ENCODE assay signal across 8 mouse cellular contexts in the genomic region with DNA sequence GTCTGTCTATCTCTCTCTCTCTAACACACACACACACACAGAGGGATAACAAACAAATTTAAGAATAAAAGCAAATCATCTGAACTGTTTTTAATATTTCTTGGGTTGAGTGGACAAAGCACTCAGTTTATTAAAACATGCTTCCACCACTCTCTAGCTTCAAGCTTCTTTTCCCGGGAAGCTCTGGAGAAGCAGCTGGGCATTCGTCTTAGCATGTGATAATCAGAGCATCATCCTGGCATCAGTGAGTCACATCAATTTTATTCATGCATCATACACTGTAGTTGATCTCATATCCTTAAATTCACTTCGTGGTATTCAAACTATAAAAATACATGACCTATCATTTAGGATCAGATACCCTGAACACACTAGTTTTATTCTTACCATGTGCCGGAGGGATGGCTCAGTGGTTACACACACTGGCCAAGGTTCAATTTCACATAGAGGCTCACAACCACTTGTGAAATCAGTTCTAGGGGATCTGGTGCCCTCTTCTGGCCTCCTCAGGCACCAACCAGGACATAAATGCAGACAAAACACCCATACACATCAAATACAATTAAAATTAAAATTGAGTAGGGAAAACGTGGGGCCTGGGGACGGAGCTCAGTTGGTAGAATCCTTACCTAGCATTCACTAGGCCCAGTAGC.
DNase-seq lines count a peak whose midpoint lies in the region; ATAC-seq and TF ChIP-seq lines count a peak whose summit lies in the region.

No protein-coding gene starts in this region.

- DNase-seq in gastrocnemius, adult 2 months, result peak; percentile 62
- DNase-seq in gastrocnemius, postnatal 14 days, result no peak
- DNase-seq in 3T3-L1 (ENCODE audit: low read depth, low spot score), result peak; percentile 57
- DNase-seq in R1 (ENCODE audit: low read depth, low spot score), result peak; percentile 44
- DNase-seq in lung, postnatal 0 days (ENCODE audit: low spot score), result peak; percentile 67
- no peak for DNase-seq in urinary bladder, postnatal 4 days (ENCODE audit: low spot score in 2 of 2)
- no peak for DNase-seq in left cerebral cortex, postnatal 14 days (ENCODE audit: low spot score in 2 of 2)

- WGBS in lung, postnatal 0 days, result 73% methylated on average over 6 of the region's 6 CpGs
- 76% methylated on average over 6 of the region's 6 CpGs for WGBS in hindbrain, embryonic 13.5 days

- H3K4me3 ChIP-seq in gastrocnemius, adult 2 months, result no peak overlapping the region
- no peak overlapping the region for H3K4me3 ChIP-seq in lung, postnatal 0 days (ENCODE audit: low read depth, low read length)
- H3K4me3 ChIP-seq in hindbrain, embryonic 13.5 days, result no peak overlapping the region

- H3K4me2 ChIP-seq in lung, postnatal 0 days (replicated peaks; ENCODE audit: low read depth, low read length), result no peak overlapping the region
- no peak overlapping the region for H3K4me2 ChIP-seq in hindbrain, embryonic 13.5 days

- no peak for TF ChIP-seq EP300 in lung, postnatal 0 days (IDR thresholded peaks at IDR 0.05)

- no peaks in the 10 kb centered on the region for H3K36me3 ChIP-seq in lung, postnatal 0 days (ENCODE audit: insufficient read depth, low read length)
- H3K36me3 ChIP-seq in hindbrain, embryonic 13.5 days, result peaks cover 4% of the 10 kb centered on the region; the same call in 1 of the 2 replicates

- peak; percentile 74 for TF ChIP-seq CTCF in gastrocnemius, adult 2 months (IDR thresholded peaks at IDR 0.05)
- TF ChIP-seq CTCF in lung, postnatal 0 days (IDR thresholded peaks at IDR 0.05), result peak; percentile 79

- no peak overlapping the region for H3K9ac ChIP-seq in lung, postnatal 0 days (replicated peaks; ENCODE audit: low read depth)
- no peak overlapping the region for H3K9ac ChIP-seq in hindbrain, embryonic 13.5 days

- H3K27me3 ChIP-seq in lung, postnatal 0 days (replicated peaks; ENCODE audit: insufficient read depth, low read length), result no peaks in the 10 kb centered on the region
- no peaks in the 10 kb centered on the region for H3K27me3 ChIP-seq in hindbrain, embryonic 13.5 days

- no peak for ATAC-seq in lung, postnatal 0 days
- ATAC-seq in hindbrain, embryonic 13.5 days (ENCODE audit: low FRiP score), result no peak

- no peaks in the 10 kb centered on the region for H3K9me3 ChIP-seq in lung, postnatal 0 days (ENCODE audit: low read length)
- H3K9me3 ChIP-seq in hindbrain, embryonic 13.5 days, result no peaks in the 10 kb centered on the region

- peak overlapping the region; percentile 71 for H3K27ac ChIP-seq in gastrocnemius, adult 2 months
- no peak overlapping the region for H3K27ac ChIP-seq in lung, postnatal 0 days (ENCODE audit: low read length)
- H3K27ac ChIP-seq in hindbrain, embryonic 13.5 days, result no peak overlapping the region

- no peaks in the 10 kb centered on the region for H3K4me1 ChIP-seq in lung, postnatal 0 days (ENCODE audit: insufficient read depth, low read depth, low read length)
- peaks cover 11% of the 10 kb centered on the region for H3K4me1 ChIP-seq in hindbrain, embryonic 13.5 days (replicated peaks)

- intact Hi-C loops in gastrocnemius, adult 2 months (cut with DNase I), result loop anchor here (1.0 kb wide), 1 partner anchor 22 kb away; no protein-coding TSS in a partner anchor
- intact Hi-C loops in gastrocnemius, postnatal 14 days (cut with DNase I; ENCODE audit: low total_unique reads), result no loop called here
- intact Hi-C loops in left cerebral cortex, postnatal 14 days (cut with DNase I), result no loop called here

Comparison
In these comparisons a context has a peak if more than half of its experiments do, and no peak if none do; other contexts are left out.
1. DNase-seq: peak in gastrocnemius, adult 2 months (single experiment), 3T3-L1 (single experiment), R1 (single experiment) and lung, postnatal 0 days (single experiment); none in gastrocnemius, postnatal 14 days (single experiment), urinary bladder, postnatal 4 days (0 of 2) and left cerebral cortex, postnatal 14 days (0 of 2).